Mouse (Mus musculus) liver, adult 2 months (tissue): ENCODE measurements around the gene Il12b.

ENCODE experiments used
- CTCF ChIP-seq: fragments of 200-500 bp; IDR thresholded peaks from 2 replicates; pipeline ENCODE4 v1.5.1; 2011; ENCODE audit warnings: low read depth, low read length, control low read depth
- POLR2A ChIP-seq: fragments of 200-500 bp; IDR thresholded peaks from 2 replicates; pipeline ENCODE4 v1.6.1; 2011; ENCODE audit warnings: low read length, control low read depth; ENCODE audit not compliant: insufficient read depth; ENCODE audit errors: extremely low read depth

DNA sequence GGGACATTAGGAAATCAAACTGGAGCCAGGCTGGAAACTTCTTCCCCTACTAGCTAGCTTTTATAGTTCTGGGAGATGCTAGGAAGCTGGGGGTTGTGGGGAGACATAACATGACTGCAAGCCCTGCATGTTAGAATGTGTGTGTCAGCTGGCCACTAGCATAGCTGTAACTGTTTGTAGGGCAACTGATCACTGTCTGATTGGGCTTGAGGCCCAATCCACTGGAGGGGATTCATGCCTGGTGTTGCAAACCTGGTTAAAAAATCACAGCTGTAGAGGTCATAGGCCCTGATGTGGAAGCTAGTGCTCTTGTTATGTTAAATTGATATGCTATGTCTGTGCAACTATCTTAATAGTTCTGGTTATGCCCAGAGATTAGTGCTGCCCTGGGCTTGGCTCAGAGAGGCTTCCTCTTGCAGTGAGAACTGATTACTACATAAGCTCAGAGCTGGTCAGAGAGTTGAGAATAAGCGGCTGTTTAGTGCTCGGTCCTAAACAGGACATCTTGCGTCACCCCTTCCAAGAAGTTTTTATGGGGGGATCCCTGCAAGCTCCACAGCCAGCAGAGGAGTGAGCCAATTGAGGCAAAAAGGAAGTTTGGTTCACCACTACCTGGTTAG is 19.3 kb upstream of the Il12b start:
- TF ChIP-seq CTCF (no peak), POLR2A (no peak)
